Mouse (Mus musculus) G1E (cell line): ENCODE data around the gene Dennd1a.

Experiments
- CTCF ChIP-seq: IDR thresholded peaks from 2 replicates; pipeline ENCODE4 v1.5.1; 2012; ENCODE audit warnings: low read depth, low read length, inconsistent platforms, mixed read lengths
- GATA1 ChIP-seq: IDR thresholded peaks from 2 replicates; pipeline ENCODE4 v1.6.1; 2012; ENCODE audit warnings: borderline replicate concordance, low read length, inconsistent platforms, mixed read lengths
- GATA2 ChIP-seq: IDR thresholded peaks from 2 replicates; pipeline ENCODE4 v1.6.1; 2012; ENCODE audit warnings: low read depth, low read length, inconsistent platforms, borderline replicate concordance
- POLR2AphosphoS5 ChIP-seq: IDR thresholded peaks from 2 replicates; pipeline ENCODE4 v1.6.1; 2012; ENCODE audit warnings: low read depth, low read length, inconsistent platforms; ENCODE audit not compliant: insufficient replicate concordance

DNA sequence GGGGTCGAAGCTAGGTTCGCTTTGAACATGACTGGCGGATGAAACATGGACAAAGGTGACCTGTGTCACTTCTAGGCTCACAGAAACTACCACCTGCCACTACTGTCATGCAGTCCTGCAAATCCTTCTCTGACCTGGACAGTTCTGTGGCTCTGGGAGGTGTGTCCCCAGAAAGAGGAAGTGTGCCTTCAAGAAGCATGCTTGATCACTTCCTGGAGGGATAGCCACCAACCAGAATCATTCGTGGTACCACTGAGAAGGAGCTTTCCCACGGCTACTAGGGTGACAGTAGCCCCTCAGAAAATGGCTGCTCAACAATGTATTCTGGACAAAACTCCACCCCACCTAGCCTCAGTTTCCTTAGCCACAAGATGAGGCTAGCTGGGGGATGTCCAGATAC lies 530.2 kb downstream of the Dennd1a start:
- TF ChIP-seq POLR2AphosphoS5 (no peak), GATA2 (no peak), CTCF (no peak), GATA1 (no peak)
